Mouse (Mus musculus) ES-Bruce4 (cell line): Measurements from ENCODE around the gene Gm10945.

Experiments used
- EP300 ChIP-seq: IDR thresholded peaks from 2 replicates; pipeline ENCODE4 v1.6.1; 2011; ENCODE audit warnings: low read depth, low read length; ENCODE audit not compliant: insufficient read depth
- POLR2A ChIP-seq: IDR thresholded peaks from one replicate; pipeline ENCODE4 v1.8.1; 2011; ENCODE audit warnings: low read length; ENCODE audit not compliant: insufficient read depth

- TF ChIP-seq POLR2A: no peak
- TF ChIP-seq EP300: no peak
Observed at GRCm38 (mm10) chr10:6788517-6789237, 27.1 kb upstream of the Gm10945 start.
